Mouse (Mus musculus): ENCODE data around the gene Gabra6.

The Gabra6 gene

DNA sequence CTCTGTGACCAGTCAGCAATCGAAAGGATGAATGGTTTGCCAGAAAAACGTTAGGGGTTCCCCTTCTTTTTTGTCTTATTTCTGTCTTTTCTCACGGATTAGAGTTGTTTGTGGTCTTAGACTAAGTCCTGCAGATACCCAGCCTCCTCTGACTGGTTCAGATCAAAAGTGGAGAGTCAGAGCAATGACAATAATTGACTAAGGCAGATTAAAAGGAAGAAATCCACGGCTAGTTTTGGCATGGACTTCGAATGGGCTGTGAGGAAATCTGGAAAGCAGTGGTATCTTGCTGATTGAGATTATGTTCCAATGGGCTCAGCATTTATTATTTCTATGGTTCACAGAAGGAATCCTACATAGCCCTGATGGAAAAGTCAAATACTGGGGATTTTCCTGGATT lies at the start of gene Gabra6:
Gene Gabra6, minus strand, starts transcription at position 191 of the 400 bp plus-strand sequence.
- no peak for DNase-seq (ENCODE audit: low spot score)

DNA sequence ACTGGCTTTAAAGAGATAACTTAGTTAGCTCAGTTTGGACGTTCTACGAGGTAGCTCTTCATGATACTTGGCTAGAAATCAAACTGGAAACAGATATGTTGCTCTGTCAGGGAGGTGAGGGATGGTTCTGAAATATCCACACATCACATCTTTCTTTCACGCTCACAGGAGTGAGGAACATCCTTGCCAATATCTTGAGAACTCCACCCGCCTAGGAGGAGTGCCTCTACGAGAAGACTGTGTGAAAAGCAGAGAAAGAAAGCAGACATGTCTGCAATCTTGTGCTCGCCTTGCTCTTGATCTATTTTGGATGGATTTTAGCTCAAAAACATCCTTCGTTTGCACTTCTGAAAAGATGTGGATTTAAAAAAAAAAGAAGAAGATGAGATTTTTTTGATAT lies 44.7 kb upstream of the Gabra6 start:
- no peak for DNase-seq (ENCODE audit: low spot score)

DNA sequence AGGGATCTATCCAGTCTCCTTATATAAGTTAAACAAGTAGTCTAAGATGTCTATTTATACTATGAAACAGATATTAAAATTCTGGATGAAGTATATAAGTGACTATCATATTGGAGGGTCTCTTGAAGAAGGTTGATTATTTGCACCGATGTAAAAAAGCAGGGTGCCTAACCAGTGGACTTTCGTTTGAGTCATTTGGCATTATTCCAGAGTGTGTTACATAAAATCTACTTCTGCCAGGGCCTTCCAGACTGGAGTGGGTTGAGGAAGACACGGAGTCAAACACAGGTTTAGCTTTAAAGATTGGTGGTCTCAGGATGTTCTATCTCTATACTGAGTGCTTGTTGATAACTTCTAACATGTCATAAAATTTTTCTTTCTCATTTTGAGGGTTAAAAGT lies 11.2 kb upstream of the Gabra6 start:
- DNase-seq (ENCODE audit: low spot score), result no peak

DNA sequence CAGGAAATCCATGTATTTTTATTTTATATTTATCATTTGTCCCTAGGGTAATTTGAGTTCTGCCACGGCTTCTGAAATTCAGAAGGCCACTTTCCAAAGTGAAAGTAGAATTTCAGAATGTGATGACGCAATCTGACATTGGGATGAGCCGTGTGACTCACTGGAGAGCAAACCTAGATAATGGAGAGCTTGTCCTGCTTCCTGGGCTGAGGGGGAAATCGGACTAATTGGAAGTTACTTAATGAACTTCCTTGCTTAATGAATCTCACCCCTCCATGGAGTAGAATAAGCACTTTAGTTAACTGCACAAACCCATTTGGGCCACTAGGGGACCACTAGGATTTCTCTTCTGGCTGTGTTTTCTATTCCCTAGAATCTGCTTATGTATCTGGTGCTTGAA lies 5.4 kb upstream of the Gabra6 start:
- DNase-seq (ENCODE audit: low spot score), result no peak

DNA sequence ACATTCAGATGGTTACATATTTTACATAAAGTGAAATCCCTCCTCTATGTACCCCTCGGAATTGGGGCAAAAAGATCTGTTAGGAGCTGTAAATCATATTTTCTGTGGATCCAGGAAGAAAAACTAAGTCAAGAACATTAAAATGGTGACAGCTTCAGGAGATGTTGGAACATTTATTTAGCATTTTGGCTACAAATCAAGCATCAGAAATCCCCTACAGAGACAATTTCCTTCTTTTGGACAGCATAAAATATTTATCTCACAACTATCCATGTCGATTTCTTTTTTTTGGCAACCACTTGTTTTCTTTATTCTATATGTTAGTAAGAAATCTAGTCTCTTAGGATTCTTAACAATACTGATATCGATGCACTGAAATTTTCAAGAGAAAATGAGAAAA lies 688 bp upstream of the Gabra6 start:
- DNase-seq (ENCODE audit: low spot score), result no peak

DNA sequence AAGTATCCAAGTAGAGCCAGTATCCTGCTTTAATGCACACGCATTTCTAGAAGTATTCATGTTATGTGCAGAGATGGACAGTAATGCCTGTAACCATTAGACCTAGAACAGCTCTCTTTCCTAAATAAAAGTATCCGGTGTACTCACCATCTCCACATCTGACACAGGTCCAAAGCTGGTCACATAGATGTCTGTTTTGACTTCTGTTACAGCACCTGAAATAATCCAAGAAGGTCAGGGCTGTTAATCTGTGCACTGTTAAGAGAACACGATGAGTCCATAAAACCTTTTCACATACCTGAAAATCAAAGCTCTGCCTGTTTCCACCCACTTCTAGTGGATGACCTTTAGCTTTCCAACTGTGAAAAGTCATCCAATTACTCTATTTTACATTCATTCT lies 1.4 kb downstream of the Gabra6 start:
- DNase-seq (ENCODE audit: low spot score), result no peak

DNA sequence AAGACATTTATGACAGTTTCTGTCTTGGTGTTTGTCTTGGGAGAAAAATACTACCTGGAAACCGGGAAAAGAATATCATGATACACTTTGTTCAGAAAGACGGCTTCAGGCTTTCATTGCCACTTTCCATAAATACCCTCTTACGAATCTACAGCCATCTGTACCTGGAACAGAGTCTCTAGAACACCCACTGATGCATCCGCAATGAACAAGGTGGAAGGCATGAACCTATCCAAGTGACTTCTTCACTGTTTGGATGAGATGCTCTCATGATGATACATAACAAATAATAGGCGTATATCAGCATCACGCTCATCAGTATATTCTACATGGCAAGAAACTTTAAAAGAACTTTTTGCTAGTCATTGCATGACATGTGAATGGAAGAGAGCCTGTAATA lies 1.8 kb downstream of the Gabra6 start:
- no peak for DNase-seq (ENCODE audit: low spot score)

DNA sequence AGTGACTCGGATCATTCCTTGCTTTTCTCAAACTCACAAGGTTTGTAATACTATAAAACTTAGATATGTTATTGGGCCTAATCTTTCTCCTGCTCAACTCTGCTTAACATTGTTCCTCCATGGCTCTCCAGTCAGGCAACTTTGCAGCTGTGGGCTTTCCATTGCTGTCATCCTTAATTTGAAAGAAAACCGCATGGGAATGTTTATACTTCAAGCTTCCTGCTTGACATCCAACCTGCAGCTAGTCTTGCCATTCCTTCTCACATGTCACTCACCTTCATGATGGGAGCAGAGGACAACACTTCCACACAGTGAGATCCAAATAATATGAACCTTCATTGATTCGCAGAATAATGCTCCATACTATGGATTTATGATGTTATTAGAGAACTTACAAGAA lies 2.9 kb downstream of the Gabra6 start:
- DNase-seq (ENCODE audit: low spot score), result no peak

DNA sequence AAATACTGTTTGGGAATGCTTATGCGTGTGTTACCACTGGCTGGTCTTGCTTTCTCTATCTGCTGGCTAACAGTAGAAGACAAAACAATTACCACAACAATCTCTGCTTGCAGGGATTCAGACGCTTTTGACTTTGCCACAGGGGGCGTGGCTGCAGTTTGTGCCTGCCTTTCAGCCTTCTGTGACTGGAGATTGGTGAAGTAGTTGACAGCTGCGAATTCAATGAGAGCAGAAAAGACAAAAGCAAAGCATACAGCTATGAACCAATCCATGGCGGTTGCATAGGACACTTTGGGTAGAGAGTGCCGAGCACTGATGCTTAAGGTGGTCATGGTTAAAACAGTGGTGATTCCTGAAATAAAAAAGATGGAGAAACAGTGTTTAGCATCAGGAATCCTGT lies 6.0 kb downstream of the Gabra6 start:
- peak; percentile 5 for DNase-seq (ENCODE audit: low spot score)

DNA sequence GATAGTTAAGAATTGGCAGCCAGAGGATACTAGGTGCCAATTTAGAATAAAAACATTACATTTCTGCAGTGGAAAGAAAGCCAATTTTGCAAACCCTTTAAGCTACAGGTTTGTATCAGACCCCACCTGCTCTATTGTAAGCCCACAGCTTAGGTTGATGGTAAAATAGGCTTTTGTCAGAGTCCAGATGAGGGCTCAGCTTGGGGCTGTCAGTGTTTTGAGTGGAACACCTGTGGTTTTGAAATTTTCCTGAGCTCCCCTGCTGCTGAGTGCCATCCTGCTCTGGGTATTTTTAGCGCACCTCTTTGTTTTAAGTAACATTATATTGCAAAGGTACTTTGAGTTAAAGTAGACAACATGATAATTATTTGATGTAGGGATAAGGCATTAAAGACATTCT lies 10.0 kb downstream of the Gabra6 start:
- no peak for DNase-seq (ENCODE audit: low spot score)

DNA sequence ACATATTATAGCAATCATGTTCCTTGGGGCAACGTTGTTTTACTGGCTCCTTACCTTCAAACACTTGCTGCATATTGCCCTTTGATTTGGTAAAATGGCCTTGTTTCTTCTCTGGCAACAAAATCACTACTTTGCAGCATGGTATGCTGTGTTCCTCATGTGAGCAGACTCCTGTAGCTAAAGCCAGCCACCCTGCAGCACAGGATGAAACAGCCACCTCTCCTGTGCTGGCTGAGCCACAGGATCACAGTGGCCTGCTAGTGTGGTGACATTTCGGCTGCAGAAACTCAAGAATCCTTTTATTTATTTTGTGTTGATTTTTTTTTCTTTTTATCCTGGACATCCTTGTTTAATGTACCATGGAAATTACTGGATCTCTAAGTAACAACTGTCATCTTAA lies 11.8 kb downstream of the Gabra6 start:
- DNase-seq (ENCODE audit: low spot score), result no peak

DNA sequence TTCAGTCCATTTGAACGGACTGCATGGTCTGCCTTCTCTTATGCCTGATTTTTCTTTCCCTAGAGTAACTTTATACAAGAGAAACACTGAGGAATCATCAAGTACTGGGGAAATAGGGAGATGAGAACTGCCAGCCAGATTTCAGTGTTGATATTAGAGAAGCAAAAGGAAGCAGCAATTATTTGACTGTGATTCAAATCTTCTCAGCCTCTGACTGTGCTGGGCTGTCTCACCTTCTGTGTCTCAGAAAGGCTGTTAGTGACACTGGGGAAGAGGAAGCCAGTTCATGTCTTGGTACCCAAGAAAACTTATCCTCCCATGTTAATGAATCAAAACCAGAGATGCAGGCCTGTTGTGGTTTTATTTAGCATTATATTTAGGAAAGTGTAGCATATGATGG lies 14.8 kb downstream of the Gabra6 start:
- DNase-seq (ENCODE audit: low spot score), result no peak

DNA sequence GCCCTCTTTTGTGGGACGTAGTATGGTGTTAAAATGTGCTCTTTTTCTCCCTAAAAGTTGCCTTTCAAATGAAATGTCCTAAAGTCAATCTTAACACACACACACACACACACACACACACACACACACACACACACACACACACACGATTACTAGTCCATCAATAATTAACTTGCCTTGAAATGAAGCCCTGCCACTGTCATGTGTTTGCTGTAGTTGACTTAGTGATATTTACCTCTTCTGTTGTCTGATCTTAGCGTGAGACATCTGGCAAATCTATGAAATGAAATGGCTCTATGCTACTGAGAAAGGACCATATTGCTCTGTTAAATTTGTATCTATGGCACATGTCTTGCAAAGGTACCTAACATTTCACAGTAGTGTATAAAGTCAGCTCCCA lies 61.9 kb downstream of the Gabra6 start:
- no peak for DNase-seq (ENCODE audit: low spot score)
